Mouse (Mus musculus): Measurements from ENCODE around the gene Slc27a4. TPM values are rescaled to one million over a fixed set of nuclear protein-coding genes. Genes with fewer than 3 reads are reported as not detected.
"Not testable (repeated sequence)": the region's sequence is repeated elsewhere in the genome, so short reads cannot be mapped to it uniquely, and the experiment has no call there.

Gene Slc27a4
- total RNA-seq (2021) = 10 to 100 TPM; 80.4 to 86.7 TPM

DNA sequence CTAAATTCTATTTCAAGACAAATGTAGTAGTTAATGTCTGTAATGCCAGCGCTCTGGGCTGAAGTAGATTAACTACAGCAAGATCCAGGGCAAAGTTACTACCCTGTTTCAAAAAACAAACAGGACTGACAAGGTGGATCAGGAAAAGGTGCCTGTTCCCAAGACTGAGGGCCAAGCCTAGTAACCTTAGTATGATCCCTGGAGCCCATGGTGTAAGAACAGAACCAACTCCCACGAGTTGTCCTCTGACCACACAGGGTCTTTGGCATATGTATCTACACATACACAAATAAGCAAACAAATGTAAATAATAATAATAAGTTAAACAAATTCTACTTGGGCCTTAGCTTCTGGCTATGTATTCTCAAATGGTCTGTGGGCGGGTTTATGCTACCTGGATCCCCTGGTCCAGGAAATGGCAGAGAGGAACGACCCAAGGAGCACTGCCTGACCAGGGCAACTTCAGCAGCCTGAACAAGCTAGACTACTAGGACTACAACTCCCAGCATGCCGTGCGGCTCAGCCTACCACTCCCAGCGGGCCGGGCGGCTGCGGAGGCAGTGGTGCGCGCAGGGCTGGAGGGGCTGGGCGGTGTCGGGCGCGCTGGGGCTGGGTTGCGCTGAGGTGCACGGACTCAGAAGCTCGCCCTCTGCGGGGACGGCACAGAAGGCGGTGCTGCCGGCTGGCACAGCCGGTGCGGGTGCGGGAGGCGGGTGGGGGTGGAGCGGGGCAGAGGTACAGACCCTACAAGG is at the start of gene Slc27a4:
Slc27a4 (plus strand) TSS at position 560 of the 752 bp plus-strand sequence.
- intact Hi-C loops (cut with DNase I) = no loop called here
- peak; percentile 98 for DNase-seq

DNA sequence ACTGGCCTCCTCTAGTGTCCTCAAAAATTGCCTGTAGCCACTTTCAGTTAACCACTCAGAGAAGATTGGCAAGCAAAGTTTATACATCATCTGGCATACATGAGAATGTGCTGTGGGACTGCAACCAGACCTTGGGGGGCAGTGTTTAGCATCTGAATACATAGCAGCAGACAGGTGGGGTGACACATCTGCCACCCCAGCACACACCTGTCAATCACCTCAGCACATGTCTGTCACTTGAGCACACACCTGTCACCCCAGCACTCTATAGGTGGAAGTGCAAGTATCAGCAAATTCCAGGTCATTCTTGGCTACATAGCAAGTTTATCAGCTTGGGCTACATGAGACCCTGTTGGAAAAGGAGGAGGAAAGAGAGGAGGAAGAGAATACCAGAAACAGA is 46.7 kb upstream of the Slc27a4 start:
- intact Hi-C loops (cut with DNase I) = no loop called here
- DNase-seq = no peak

DNA sequence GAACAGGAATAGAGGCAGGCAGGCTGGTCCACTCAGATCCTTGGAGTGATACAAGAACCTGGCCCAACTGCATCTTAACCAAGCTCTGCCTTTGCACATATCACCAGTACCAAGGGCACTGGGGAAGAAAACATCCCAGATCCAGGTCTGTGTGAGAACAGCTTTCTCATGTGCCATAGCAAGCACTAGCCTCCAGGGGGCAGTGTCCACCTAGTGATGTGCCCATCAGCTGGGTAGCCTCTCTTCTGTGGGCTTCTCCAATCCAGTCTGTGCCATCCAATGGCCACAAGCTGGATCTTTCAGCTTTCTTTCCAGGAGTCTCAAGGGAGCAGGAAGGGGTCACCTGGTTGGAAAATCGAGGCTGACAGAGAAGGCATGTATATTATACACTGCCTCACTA is 37.6 kb upstream of the Slc27a4 start:
- intact Hi-C loops (cut with DNase I) = no loop called here
- DNase-seq = peak; percentile 69

DNA sequence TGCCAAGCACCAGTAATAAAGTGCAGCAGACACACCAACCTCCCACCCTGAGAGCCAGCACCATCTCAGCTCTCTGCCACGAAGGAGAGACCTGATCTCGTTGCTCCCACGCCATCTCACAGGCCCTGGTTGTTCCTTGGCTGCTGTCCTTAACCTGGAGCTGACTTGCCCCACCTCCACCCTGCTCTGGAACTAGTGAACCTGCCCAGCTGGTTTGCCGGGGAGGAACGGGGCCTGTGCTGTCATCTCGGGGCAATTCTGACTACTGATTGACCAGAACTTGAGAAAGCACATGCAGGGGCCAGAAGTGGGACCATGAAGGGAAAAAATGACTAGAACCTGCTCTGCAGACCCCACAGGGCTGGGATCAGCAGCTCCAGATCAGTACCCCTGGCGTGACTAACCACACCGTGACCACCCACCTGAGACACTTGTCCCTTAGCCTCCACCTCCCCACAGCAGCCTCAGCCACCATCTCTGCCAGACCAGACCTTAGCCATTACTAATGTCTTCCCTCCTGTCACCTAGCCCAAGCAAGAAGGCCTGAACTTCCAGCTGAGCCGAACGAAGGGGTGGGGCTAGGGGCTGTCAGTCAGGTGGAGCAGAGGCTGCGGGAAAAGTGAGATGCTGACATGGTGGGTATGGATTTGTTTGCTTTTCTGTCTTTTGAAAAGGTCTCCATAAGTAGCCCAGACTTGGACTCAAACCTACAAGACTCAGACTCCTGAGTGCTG is 34.3 kb upstream of the Slc27a4 start:
- DNase-seq = no peak
- intact Hi-C loops (cut with DNase I) = no loop called here

DNA sequence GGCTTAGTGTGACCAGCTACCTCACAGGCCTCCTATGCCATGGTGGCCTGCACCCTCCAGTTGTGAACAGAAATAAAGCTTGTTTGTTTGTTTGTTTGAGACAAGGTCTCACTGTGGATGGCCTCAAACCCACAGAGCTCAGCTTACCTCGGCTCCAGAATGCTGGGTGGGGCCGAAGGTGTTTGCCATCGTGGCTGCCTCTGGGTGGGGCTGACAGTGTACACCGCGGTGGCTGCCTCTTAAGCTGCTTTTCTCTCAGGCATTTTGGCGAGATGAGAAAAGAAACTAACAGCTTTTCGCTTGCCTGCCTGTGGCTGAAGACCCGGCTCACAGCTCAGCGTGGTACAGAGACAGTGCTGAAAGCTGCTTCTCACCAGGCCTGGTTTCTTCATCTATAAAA is 33.5 kb upstream of the Slc27a4 start:
- no peak for DNase-seq
- intact Hi-C loops (cut with DNase I) = no loop called here

DNA sequence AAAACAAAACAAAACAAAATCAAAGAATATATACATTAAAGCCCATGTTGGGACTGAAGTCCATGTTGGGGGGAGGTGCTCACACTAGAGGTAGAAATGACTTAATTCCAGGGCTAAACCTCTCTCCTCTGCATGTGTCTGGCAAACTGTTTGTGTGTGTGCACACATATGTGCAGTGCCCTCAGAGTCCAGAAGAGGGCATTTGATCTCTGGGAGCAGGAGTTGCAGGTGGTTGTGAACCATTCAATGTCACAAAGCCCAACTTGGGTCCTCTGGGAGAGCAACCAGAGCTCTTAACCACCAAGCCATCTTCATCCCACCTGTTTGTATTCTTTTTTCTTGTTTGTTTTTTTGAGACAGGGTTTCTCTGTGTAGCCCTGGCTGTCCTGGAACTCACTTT is 32.3 kb upstream of the Slc27a4 start:
- no peak for DNase-seq
- intact Hi-C loops (cut with DNase I) = no loop called here

DNA sequence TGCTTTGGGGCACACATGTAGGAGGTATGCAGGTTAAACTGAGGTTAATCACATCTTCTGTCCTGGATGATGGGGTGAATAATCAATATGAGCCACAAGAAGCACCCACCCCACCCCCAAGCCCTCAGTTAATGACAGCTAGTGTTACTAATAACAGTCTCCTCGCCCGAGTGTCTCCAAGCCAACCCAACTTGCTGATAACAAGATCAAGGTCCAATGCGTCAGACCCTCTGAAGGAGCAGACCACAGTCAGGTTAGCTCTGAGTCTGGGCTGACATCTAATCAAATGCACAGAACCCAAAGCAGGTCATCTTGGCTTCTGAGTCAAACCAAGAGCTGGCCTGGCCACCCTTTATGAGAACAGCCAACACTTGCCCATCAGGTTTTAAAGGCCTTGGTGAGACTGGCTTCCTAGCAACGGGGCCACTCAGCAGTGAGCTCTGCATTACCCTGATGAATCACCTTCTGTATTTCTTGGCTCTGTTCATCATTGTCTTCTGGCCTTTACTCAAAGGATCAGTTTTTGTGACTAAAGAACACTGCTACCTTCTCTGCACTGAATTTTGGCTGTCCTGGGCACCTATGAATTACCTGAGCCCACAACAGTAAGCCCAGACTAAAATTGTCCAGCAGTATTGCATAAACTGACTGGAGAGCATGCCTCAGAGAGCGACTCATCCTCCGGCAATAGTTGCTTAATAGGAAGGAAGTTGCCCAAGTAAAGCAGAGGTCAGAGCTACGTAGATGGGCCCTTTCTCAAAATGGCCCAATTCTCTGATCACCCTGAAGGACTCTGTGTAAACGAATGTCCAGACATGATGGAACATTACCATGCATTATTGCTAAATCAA is 30.6 kb upstream of the Slc27a4 start:
- no peak for DNase-seq
- intact Hi-C loops (cut with DNase I) = no loop called here

DNA sequence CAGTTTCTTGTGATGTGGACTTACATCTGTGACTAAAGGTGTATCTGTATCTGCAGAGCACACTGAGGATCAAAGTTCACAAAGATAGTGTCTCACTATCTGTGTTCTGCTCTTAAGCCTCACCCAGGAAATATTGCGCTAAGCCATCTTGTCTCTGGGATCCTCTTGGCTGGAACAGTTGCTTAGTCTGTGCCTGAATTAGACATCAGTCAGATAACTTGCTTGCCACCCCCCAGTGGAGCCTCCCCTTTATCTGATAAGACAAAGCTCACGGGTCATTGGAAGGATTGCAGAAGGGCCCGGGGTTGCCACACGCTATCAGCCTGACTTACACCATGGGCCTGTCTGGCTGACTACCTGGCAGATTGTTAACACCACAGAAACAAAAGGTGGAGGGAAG is 29.1 kb upstream of the Slc27a4 start:
- DNase-seq = no peak
- intact Hi-C loops (cut with DNase I) = no loop called here

DNA sequence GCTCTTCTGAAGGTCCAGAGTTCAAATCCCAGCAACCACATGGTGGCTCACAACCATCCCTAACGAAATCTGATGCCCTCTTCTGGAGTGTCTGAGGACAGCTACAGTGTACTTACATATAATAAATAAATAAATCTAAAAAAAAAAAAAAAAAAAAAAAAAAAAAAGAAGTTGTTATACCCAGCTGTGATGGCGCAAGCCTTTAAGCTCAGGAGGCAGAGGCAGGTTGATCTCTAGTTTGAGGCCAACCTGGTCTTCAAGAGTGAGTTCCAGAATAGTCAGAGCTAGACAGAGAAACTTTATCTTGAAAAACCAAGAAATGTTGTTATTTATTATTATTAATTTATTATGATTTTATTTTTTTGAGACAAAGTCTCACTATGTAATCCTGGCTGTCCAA is 21.2 kb upstream of the Slc27a4 start:
- intact Hi-C loops (cut with DNase I); DNase-seq: not testable (repeated sequence)

DNA sequence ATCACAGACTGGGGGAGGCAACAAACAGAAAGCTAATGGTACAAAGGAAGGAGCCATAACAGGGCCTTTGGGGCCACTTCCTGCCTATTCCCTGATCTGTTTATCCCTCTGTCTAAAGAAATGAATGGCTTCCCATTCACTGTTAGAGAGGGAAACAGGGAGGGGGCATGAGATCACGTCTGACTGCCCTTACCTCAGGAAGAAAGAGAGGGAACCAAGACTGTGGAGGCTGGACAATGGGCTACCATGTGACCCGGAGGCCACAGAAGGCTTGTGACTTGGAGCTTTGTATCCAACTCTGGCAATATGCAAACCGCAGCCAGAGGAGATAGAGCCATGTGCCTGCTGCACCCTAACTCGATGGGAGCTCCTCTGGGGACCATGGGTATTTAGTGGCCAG is 18.1 kb upstream of the Slc27a4 start:
- DNase-seq = no peak

DNA sequence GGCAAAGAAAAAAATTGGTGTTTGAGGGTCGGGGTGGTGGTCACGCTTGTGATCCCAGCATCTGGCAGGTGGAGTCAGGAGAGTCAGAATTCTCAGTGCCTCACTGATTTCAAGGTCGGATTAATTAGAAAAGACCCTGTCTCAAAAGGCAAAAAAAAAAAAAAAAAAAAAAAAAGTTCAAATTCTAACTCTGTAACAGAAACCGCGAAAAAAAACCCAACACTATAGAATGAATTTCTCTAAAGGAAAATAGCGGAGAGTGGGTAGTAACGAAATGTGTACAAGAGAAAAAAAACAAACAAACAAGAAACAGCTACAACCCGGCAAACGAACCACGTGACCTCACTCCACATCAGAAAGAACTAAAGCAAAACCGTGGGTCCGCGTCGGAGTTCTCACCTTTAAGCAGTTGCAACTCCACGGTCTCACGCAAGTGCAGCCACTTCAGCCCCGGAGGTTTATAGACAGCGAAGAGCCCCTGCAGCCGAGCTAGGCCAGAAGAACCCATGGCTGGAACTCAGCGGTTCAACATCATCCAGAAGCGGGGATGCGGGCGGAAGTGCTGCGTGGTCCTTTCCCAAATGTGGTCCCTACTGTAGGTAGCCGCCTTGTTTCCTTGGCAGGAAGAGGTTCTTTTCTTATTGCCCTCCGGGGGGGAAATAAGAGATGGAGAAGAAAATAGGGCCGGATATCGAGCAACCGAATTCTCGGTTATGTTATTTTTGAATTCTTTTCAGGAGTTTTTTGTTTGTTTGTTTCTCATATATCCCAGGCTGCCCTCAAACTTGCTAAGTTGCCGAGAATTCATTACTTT is 15.1 kb upstream of the Slc27a4 start, which contains the start of gene Coq4:
Coq4 (plus strand) TSS at position 390 of the 814 bp plus-strand sequence.
- intact Hi-C loops (cut with DNase I) = no loop called here

More for the DNA sequence above, 18.1 kb upstream of the Slc27a4 start:
- intact Hi-C loops (cut with DNase I) = no loop called here

DNA sequence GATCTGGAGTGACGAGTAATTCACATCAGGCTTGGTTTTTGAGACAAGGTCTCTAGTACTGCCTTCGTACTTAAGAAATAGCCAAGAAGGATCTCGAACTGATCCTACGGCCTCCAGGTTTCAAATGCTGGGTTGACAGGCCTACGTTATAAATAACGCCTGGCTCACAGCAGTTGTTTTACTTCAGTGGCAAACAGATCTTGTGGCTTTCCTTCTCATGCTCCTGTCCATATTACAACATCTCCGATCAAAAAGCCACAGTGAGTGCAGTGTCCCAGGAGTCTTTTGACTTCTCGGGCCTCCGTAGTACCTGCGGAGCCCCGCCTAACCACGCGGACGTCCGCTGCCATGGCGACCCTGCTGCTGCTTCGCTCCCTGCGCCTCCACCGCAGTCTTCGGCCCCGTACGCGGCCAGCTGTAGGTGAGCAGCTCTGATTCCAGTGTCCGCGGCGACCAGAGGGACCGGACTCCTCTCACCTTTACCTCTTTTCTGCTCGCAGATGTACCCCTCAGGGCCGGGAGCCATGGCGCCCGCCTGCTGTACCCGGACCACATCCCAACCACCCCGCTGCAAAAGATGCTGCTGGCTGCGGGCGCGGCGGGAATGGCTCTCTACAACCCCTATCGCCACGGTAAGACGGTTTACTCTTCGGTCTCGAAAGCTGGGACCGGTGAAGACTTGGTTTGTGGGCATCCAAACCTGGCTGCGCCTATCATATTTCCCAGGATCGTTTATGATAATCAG is 14.3 kb upstream of the Slc27a4 start, which contains the start of gene Trub2:
Trub2 (minus strand) TSS at position 566 of the 745 bp plus-strand sequence.
- intact Hi-C loops (cut with DNase I) = no loop called here
- peak; percentile 77 for DNase-seq

More for the DNA sequence above, 15.1 kb upstream of the Slc27a4 start, which contains the start of gene Coq4:
- DNase-seq = peak; percentile 88

DNA sequence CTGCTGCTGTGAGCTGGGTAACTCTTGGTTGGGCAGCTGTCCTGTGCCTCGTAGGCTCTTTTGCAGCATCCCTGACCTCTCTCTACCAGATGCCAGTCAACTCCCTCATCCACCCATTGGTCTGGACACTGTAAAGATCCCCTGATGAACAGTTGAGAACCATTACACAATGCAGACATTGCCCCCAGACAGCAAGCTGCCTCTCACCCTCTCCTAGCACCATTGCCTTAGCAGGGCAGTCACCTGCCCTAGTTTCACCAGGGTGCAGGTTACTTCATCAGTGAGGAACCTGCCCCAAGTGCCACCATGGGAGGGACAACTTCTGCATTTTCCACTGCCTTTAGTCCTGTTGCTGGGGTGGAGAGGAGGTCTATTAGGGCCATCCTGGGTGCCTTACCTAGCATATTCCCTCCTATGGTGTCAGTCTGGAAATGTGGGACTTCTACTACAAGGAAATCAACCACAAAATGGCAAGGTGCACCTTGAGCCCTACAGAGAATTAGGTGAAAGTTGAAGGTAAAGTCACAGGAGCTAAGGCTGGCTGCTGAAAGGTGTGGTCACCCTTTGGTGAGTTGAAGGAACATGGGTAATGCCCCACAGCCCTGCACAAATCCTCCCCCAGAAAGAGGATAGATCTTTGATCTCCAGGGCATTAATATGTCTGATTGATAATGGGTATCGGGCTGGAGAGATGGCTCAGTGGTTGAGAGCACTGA is 9.5 kb upstream of the Slc27a4 start:
- intact Hi-C loops (cut with DNase I) = no loop called here
- no peak for DNase-seq

DNA sequence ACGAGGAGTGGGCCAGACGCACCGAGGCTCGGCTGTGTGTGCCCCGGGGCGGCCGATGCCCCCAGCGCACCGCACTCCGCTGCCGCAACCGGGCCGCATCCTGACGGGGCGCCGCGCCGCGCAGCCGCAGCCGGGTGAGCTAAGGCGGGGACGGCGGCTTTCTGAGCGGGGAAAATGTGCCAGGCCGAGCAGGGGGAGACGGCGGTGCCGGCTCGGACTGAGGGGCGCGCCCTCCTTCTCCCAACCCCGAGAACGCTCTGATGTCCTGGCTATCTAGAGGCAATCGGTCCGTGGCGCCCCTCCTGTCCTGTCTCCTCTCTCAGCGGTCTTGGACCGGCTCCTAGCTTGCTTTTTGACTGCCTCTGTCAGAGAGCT is 380 bp downstream of the Slc27a4 start:
- intact Hi-C loops (cut with DNase I) = no loop called here
- DNase-seq = no peak

DNA sequence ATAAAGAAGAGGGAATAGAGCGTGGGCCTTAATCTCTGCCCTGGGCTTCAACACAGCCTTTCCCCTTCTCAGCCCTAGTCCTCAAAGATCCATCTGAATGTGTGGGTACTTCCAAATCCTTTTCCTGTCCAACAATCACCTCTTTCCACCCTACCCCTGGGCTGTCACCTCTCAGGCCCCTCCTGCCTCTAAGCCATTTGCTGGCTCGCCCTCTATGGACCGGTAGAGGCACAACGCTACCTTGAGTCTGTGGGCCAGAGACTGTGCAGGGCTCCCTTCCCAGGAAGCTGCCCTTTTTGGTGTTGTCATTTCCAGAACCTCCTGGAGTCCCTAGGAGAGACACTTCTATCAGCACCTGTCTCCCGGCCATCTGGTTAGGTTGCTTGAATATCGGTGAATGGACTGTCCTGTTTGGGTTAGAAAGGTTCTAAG is 982 bp downstream of the Slc27a4 start:
- DNase-seq = no peak

DNA sequence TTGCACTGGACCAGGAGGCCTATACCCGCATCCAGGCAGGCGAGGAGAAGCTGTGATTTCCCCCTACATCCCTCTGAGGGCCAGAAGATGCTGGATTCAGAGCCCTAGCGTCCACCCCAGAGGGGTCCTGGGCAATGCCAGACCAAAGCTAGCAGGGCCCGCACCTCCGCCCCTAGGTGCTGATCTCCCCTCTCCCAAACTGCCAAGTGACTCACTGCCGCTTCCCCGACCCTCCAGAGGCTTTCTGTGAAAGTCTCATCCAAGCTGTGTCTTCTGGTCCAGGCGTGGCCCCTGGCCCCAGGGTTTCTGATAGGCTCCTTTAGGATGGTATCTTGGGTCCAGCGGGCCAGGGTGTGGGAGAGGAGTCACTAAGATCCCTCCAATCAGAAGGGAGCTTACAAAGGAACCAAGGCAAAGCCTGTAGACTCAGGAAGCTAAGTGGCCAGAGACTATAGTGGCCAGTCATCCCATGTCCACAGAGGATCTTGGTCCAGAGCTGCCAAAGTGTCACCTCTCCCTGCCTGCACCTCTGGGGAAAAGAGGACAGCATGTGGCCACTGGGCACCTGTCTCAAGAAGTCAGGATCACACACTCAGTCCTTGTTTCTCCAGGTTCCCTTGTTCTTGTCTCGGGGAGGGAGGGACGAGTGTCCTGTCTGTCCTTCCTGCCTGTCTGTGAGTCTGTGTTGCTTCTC is 13.4 kb downstream of the Slc27a4 start:
- no peak for DNase-seq
- intact Hi-C loops (cut with DNase I) = no loop called here

More for the DNA sequence above, 982 bp downstream of the Slc27a4 start:
- intact Hi-C loops (cut with DNase I) = no loop called here

DNA sequence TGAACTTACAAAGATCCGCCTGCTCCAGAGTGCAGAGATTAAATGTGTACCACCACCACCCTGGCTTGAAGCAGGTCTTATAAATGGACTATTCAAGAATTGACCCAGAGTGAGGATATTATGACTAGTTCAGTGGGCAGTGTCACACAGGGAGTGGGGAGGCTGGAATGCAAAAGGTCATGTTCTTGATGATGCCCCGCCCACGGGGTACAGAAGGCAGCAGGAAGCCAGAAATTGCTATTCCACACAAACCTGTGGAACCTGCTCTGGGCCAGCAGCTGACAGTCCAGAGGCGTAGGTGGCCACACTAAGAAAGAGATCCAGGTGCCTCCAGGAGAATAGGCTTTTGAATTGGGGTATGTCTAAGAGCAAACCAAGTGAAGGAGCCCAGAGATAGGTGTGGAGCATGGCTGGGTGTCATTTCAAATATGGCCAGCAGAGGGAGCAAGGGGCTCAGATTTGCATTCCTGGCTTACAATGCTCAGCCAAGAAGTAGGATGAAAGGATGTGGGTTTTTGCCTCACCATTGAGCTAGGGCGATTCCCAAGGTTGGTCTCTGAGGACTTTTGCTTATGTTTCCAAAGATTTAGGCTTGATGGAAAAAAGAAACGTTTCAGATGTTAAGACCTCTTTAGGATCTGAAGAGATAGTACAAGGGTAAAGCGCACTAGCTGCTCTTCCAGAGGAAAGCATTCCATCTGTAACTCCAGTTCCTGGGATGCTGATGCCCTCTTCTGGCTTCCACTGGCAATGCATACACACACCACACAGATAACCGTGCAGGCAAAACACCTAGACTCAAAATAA is 15.2 kb downstream of the Slc27a4 start:
- intact Hi-C loops (cut with DNase I) = no loop called here
- peak; percentile 86 for DNase-seq

Measured in left cerebral cortex, postnatal 4 days (tissue).